Mouse (Mus musculus): ENCODE results near the gene Cxadr.

DNA sequence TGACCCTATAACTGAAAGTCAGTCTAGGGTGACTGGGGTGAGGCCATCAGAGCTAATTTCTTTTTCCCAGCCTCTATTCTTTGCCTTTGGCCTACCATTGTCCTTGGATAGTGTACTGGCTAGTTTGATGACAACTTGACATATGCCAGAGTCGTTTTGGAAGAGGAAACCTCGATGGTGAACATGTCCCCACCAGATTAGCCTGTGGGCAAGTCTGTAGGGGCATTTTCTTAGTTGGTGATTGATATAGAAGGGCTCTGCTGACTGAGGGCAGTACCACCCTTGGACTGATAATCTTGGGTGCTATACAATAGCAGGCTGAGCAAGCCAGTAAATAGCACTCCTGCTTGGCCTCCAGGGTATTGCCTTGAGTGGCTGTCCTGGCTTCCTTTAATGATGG lies 101.0 kb downstream of the Cxadr start:
- TF ChIP-seq CTCF (IDR thresholded peaks at IDR 0.05; ENCODE audit: low read depth), result no peak
- TF ChIP-seq EP300 (IDR thresholded peaks at IDR 0.05; ENCODE audit: low read depth), result no peak

Data from heart, postnatal 0 days (tissue).